Mouse (Mus musculus): ENCODE measurements at regions not wholly inside any gene's neighbourhood (a gene's known extent, or its start where the extent isn't known, plus 50 kb on each side); places are given as distances from the start of the nearest gene placed in this dataset.

- DNase-seq, result no peak
Observed at GRCm38 (mm10) chr12:71628340-71628738, 202.5 kb upstream of the Daam1 start.

GRCm38 (mm10) chr12:71628796-71629195 is 202.1 kb upstream of the Daam1 start:
- DNase-seq, result no peak

- no peak for DNase-seq
Observed at GRCm38 (mm10) chr12:71630386-71630785, 200.5 kb upstream of the Daam1 start.

GRCm38 (mm10) chr12:71636300-71636699 is 194.6 kb upstream of the Daam1 start:
- DNase-seq, result no peak

GRCm38 (mm10) chr12:71637248-71637647 is 193.6 kb upstream of the Daam1 start:
- DNase-seq, result no peak

- DNase-seq, result no peak
Observed at GRCm38 (mm10) chr12:71638246-71638645, 192.6 kb upstream of the Daam1 start.

GRCm38 (mm10) chr12:71640058-71640501 is 190.8 kb upstream of the Daam1 start:
- peak in 1 of 2 experiments; percentile 16 for DNase-seq

GRCm38 (mm10) chr12:71641486-71641885 is 189.4 kb upstream of the Daam1 start:
- no peak for DNase-seq

- no peak for DNase-seq
Observed at GRCm38 (mm10) chr12:71642797-71643337, 188.0 kb upstream of the Daam1 start.

- DNase-seq, result no peak
Observed at GRCm38 (mm10) chr12:71651251-71651650, 179.6 kb upstream of the Daam1 start.

- no peak for DNase-seq
Observed at GRCm38 (mm10) chr12:71693346-71694038, 137.4 kb upstream of the Daam1 start.

GRCm38 (mm10) chr12:71701753-71702152 is 129.1 kb upstream of the Daam1 start:
- peak in 1 of 2 experiments; percentile 55 for DNase-seq

- no peak for DNase-seq
Observed at GRCm38 (mm10) chr12:71702181-71702580, 128.7 kb upstream of the Daam1 start.

GRCm38 (mm10) chr12:71703146-71703902 is 127.6 kb upstream of the Daam1 start:
- no peak for DNase-seq

- DNase-seq, result no peak
Observed at GRCm38 (mm10) chr12:71704431-71704830, 126.4 kb upstream of the Daam1 start.

GRCm38 (mm10) chr12:71707727-71708369 is 123.0 kb upstream of the Daam1 start:
- peak in 1 of 2 experiments; percentile 68 for DNase-seq

- no peak for DNase-seq
Observed at GRCm38 (mm10) chr12:71714606-71715005, 116.3 kb upstream of the Daam1 start.

- peak in 1 of 2 experiments; percentile 50 for DNase-seq
Observed at GRCm38 (mm10) chr12:71718412-71718811, 112.5 kb upstream of the Daam1 start.

GRCm38 (mm10) chr12:71718911-71719310 is 112.0 kb upstream of the Daam1 start:
- no peak for DNase-seq

GRCm38 (mm10) chr12:71725140-71725539 is 105.7 kb upstream of the Daam1 start:
- no peak for DNase-seq

- no peak for DNase-seq
Observed at GRCm38 (mm10) chr12:71725713-71726336, 105.1 kb upstream of the Daam1 start.

GRCm38 (mm10) chr12:71743345-71743744 is 87.5 kb upstream of the Daam1 start:
- DNase-seq, result no peak

- DNase-seq, result peak; percentile 29 to 47
Observed at GRCm38 (mm10) chr12:71746011-71746410, 84.9 kb upstream of the Daam1 start.

All from kidney, postnatal 25 days (tissue).